Mouse (Mus musculus) T-cell, adult 66 days (primary cell): ENCODE measurements around the gene Notch4. TPM values are rescaled to one million over a fixed set of nuclear protein-coding genes. Genes with fewer than 3 reads are reported as not detected.

Source experiments
- total RNA-seq, 2 experiments: library from RNA; stranded (reverse); gene quantifications; 3 replicates in 1 of 2; 4 replicates in 1 of 2; pipeline ENCODE4 v1.2.4; 2023

Gene Notch4
- under 1 TPM; 0.09 to 0.12 TPM for total RNA-seq

GRCm38 (mm10) chr17:34564003-34564421 lies at the start of gene Notch4:
Gene Notch4 (plus strand): TSS chr17:34564268.

DNA sequence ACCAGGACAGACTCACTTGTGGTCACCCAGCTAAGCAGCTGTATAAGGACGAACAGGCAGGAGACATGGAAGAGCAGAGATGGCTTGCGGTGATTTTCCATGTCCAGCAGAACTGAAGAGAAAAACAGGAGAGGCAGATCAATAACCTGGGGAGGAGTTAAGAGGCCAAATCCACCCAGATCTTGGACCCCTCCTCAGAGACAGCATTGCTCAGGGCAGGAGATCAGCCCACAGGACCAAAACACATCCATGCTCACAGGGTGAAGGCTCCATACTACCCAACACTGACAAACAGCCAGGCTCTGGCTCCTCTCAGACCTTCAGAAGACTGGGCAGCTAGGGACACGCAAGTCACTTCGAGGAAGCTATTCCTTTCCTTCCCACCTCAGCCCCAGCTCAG lies 46.8 kb upstream of the Notch4 start, which contains the start of gene Btnl6:
TSS of gene Btnl6 (minus strand) at position 101 of the 400 bp plus-strand sequence.

DNA sequence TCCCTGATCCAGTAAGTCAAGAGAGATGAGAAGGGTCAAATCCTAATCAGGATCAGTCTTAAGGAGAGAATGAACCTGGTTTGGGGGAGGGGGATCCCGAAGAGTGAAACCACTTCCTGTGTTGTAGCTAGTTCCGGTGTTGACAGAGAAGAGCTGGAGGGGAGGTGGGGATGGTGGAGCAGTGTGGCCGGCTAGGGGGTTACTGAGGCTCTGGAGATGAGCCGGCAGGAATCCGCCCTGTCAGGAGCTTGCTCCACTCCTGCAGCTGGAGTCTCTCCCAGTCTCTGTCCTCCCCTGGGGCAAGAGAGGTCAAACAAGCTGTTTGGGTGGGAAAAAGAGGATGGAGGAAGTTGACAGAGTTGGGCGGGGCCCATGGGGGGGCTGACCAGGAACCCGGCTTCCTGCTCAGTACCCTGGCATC lies 25.6 kb downstream of the Notch4 start, which contains the start of gene Gpsm3:
TSS of gene Gpsm3 (plus strand) at position 126 of the 421 bp plus-strand sequence.

DNA sequence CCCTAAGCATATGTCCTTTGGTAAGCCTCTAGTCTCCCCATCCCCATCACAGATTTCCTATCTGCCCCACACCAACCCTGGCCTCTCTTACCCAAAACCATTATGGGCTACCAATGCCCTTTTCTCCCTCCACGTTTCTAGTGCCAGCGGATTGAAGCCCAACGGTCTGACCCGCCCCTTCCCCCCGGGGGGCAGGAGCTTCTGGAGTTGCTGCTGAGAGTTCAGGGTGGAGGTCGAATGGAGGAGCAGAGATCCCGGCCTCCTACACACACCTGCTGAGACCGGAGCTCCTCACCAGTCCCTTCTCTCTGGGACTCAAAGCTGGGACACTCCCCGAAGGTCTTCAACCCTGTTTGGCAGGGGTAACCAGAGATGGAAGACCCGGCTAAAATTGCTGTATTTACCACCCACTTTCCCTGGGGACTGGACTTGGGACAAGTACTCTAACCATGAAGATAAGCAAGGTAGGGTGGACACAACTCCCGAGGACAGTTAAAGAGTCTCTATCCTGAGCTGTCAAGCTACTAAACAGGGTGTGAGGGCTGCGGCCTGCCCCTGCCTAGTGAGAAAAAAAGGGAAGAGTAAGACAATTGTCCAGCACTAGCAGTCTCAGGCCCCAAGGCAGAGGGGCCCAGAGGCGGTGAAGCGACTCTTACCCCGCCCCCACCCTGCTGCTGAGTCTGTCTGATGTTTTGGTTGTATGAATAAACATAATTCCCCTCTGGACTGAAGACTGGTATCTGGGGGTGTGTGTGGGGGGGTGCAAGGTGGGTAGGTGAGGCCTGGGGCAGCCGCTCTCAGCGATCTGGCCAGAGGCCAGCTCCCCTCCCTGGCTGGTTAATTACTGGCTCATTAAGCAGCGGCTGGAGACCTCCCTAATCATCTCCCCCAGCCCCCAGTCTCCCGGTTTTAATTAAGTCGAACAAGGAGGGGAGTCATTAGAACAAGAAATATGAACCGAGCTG lies 27.2 kb downstream of the Notch4 start, which contains the start of gene Pbx2:
TSS of gene Pbx2 (plus strand) at position 238 of the 965 bp plus-strand sequence.

GRCm38 (mm10) chr17:34597566-34598095 lies 33.6 kb downstream of the Notch4 start, which contains the start of gene Ager:
Gene Ager (plus strand): TSS chr17:34597862.

GRCm38 (mm10) chr17:34603375-34604060 lies 39.5 kb downstream of the Notch4 start, which contains the start of gene Rnf5:
Gene Rnf5 (minus strand): TSS chr17:34603690.

DNA sequence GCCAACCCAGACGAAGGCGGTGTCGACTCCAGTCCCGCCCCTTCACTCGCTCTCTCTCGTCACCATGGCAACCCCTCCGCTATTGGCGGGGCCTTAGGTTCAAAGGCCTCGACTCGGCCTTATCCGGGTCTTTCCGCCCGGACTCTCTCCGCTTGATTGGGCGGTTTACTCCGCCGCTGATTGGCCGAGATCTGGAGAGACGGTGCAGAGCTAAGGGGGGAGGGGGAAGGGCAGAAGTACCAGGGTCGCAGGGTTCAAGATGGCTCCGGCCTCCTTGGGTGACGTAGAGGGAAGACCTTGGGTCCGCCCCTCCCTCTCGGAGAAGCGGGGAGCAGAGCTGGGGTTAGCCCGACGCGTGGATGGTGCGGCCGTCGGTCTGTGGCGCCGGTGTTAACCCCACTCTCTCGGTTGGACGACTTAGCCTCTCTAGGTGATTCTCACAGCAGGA lies 40.0 kb downstream of the Notch4 start, which contains the start of gene Agpat1:
TSS of gene Agpat1 (plus strand) at position 202 of the 448 bp plus-strand sequence.

GRCm38 (mm10) chr17:34615871-34616270 lies 51.8 kb downstream of the Notch4 start, which contains the start of gene Egfl8:
Gene Egfl8 (minus strand): TSS chr17:34615971.

DNA sequence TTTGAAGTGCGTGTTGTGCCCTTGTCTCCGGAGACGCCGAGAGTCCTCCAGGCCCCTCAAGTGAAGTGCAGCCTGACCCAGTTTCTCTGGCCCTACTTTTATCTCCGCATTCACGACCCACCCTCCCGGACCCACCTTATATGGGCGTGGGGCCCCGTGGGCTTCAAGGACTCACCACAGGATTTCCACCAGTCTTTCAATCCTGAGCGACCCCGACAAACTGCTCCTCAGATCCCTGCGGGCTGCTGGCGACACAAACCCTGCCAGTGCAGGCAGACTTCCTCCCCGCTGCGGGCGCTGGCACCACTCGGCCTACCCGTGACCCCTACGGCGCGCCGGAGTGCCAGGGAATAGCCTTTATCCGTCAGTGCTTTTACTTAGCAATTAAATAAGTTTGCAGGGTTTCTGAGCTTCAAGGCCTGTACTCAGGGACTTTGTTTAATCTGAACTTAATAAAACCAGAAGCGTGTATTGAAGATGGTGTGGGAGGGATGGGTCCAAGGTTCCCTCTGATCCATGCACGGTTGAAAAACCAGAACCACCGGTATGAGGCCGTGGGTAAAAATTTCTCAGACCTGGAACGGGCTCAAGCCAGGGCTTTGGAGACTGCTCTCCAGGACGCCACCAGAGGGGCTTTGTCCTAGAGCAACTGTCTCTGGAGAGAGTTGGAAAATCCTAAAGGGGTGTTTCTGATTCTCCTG lies 64.0 kb downstream of the Notch4 start, which contains the start of gene Ppt2:
TSS of gene Ppt2 (minus strand) at position 568 of the 701 bp plus-strand sequence.

DNA sequence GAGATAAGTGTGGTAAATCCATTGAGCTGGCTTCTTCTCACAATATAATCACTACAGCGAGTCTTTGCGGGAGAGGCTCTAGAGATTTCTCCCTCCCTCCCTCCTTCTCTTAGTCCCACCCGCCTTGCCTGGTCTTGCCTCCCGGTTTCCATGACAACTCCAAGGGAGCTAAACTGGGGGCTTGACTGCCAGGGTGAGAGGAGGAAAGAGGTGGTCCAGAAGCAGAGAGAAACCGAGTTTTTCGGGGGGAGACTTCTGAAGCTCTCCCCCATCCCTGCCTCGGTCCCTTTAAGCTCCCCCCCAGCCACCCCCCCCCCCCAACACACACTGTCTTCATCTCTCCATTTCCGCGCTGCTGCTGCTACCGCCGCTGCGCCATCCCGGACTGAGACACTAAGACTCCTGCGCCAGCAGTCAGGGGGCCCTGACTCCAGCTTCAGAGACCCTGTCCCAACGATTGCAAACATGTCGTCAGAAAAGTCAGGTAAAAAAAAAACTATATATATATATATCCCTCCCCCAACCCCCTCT lies 65.2 kb downstream of the Notch4 start, which contains the start of gene Prrt1:
TSS of gene Prrt1 (plus strand) at position 313 of the 531 bp plus-strand sequence.

Other genes starting within 250 kb of the Notch4 start
- gene H2-Eb2, start 238.6 kb upstream of the Notch4 start, total RNA-seq = not detected
- under 1 TPM in 1 of 2 experiments, not detected in 1; 0.36 TPM for gene Btnl2, start 209.4 kb upstream of the Notch4 start, total RNA-seq
- gene Btnl1, start 187.1 kb upstream of the Notch4 start, total RNA-seq = not detected
- 1 to 10 TPM; 1.1 to 2.8 TPM for gene BC051142, start 165.4 kb upstream of the Notch4 start, total RNA-seq
- not detected for gene Btnl4, start 87.0 kb upstream of the Notch4 start, total RNA-seq
- not detected for gene Btnl6, start 46.9 kb upstream of the Notch4 start, total RNA-seq
- gene Gpsm3, start 25.5 kb downstream of the Notch4 start, total RNA-seq = 100 to 1,000 TPM; 217 to 222 TPM
- 10 to 100 TPM; 52.2 to 55.0 TPM for gene Pbx2, start 27.0 kb downstream of the Notch4 start, total RNA-seq
- gene Ager, start 33.6 kb downstream of the Notch4 start, total RNA-seq = 1 to 10 TPM; 9.0 to 9.7 TPM
- 10 to 100 TPM; 39.2 to 39.6 TPM for gene Rnf5, start 39.4 kb downstream of the Notch4 start, total RNA-seq
- gene Agpat1, start 40.0 kb downstream of the Notch4 start, total RNA-seq = 10 to 100 TPM; 58.6 to 68.9 TPM
- 1 to 10 TPM; 5.2 to 7.1 TPM for gene Egfl8, start 51.7 kb downstream of the Notch4 start, total RNA-seq
- gene Ppt2, start 64.2 kb downstream of the Notch4 start, total RNA-seq = 10 to 100 TPM; 28.1 to 31.6 TPM
- gene Prrt1, start 65.3 kb downstream of the Notch4 start, total RNA-seq = 10 to 100 TPM; 13.9 to 20.0 TPM
- gene Fkbpl, start 80.5 kb downstream of the Notch4 start, total RNA-seq = 1 to 10 TPM; 2.1 to 3.5 TPM
- 10 to 100 TPM; 46.2 to 55.1 TPM for gene Atf6b, start 82.9 kb downstream of the Notch4 start, total RNA-seq
- gene Tnxb, start 106.3 kb downstream of the Notch4 start, total RNA-seq = under 1 TPM in 1 of 2 experiments, not detected in 1; 0.09 TPM
- 1 to 10 TPM in 1 of 2 experiments, under 1 TPM in 1; 0.93 to 1.6 TPM for gene C4b, start 179.6 kb downstream of the Notch4 start, total RNA-seq
- not detected for gene Cyp21a1, start 240.3 kb downstream of the Notch4 start, total RNA-seq